Mouse (Mus musculus): ENCODE data around the gene Slc26a1. TPM values are rescaled to one million over a fixed set of nuclear protein-coding genes. Genes with fewer than 3 reads are reported as not detected.

The Slc26a1 gene
- polyA plus RNA-seq, 1 experiment: not detected

DNA sequence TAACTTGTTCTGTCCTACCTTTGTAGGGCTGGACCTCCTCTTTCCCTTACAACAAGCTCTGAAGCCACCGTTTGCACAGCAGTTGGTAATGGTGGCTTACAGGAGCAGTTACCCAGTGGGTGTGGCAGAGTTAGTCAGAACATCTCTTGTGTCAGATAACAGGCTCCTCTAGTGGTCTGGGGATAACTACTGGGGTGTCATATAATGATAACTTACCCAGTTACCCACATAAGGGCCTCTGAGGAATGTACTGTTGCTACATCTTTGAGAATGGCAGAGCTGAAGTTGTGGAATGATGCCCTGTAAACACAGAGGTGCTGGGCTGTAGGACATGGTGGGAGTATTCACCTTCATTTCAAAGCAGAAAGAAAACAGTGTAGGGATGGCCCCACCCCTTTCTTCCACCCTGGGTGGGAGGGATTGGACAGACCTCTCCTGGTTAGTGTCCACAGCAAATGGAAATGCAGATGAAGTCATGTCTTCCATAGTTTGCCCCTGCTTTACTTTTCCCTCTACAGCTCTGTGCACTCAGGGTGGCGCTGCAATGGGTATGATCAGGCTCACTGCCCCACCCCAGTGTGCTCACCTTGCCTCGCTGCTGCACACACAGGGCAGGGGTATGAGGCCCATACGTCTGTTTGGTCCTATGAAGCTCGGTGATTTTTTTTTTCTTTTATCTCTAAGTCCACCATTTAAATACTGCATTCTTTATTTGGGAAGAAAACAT, 1.6 kb upstream of the Slc26a1 start:
- no peaks in the 10 kb centered on the region; the same call in none of the 2 replicates for H3K4me1 ChIP-seq (ENCODE audit: control insufficient read depth, insufficient read depth, insufficient read length, low read length)
- peaks cover 5% of the 10 kb centered on the region; the same call in 1 of the 2 replicates for H3K36me3 ChIP-seq (ENCODE audit: control insufficient read depth, insufficient read depth, low read length)
- no peak overlapping the region for H3K27ac ChIP-seq (ENCODE audit: insufficient read depth, low read depth, low read length)
- TF ChIP-seq POLR2A (IDR thresholded peaks at IDR 0.05; ENCODE audit: low read depth, low read length) (no peak), CTCF (IDR thresholded peaks at IDR 0.05; ENCODE audit: extremely low read depth, insufficient read length, insufficient replicate concordance, low read depth, low read length) (no peak)
- H3K27me3 ChIP-seq (ENCODE audit: control insufficient read depth, insufficient read depth, low read length): no peaks in the 10 kb centered on the region
- 54% methylated on average over 5 of the region's 5 CpGs for WGBS
- no peak overlapping the region for H3K4me3 ChIP-seq (ENCODE audit: low read depth, low read length)

DNA sequence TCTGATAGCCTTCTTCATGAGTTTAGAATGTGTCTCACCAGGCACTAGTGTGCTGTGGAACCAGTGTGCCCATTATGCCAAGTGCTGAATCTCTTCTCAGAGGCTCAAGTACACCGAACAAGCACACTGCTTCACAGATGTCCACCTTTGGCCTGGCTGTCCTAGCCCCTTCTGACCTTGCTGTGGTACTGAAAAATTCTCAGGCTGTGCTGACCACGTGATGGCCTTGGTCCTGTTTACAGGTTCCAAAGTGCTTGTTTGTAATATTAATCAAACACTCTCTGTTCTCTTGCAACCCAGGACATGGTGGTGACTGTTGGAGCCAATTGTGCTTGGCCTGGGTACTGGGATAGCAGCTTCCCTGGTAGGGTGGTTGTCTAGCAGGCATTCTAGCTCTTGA, 745 bp downstream of the Slc26a1 start:
- no peak overlapping the region for H3K4me3 ChIP-seq (ENCODE audit: low read depth, low read length)

DNA sequence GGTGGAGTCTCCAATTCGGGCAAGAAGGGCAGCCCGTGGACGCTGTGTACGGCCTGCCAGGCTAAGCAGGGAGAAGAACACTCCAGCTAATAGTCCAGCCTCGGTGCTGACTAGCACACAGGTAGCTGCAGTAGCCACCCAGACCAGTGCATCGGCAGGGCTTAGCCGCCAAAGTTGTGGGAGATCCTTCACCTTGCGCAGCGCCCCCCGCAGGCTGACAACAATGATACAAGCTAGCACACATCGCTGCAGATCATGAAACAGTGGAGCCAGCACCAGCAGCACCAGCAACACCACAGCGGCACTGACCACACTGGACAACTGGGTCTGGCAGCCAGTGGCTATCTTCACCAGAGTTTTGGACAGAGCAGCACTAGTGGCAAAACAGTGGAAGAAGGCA, 3.6 kb downstream of the Slc26a1 start:
- no peak overlapping the region for H3K4me3 ChIP-seq (ENCODE audit: low read depth, low read length)
- H3K27me3 ChIP-seq (ENCODE audit: control insufficient read depth, insufficient read depth, low read length): no peaks in the 10 kb centered on the region
- H3K27ac ChIP-seq (ENCODE audit: insufficient read depth, low read depth, low read length): no peak overlapping the region
- peaks cover 4% of the 10 kb centered on the region; the same call in 1 of the 2 replicates for H3K36me3 ChIP-seq (ENCODE audit: control insufficient read depth, insufficient read depth, low read length)
- TF ChIP-seq POLR2A (IDR thresholded peaks at IDR 0.05; ENCODE audit: low read depth, low read length): no peak
- no peak for TF ChIP-seq CTCF (IDR thresholded peaks at IDR 0.05; ENCODE audit: extremely low read depth, insufficient read length, insufficient replicate concordance, low read depth, low read length)
- WGBS: 94% methylated on average over 12 of the region's 12 CpGs
- peaks cover 5% of the 10 kb centered on the region; the same call in 1 of the 2 replicates for H3K4me1 ChIP-seq (ENCODE audit: control insufficient read depth, insufficient read depth, insufficient read length, low read length)

More for the DNA sequence above, 745 bp downstream of the Slc26a1 start:
- no peaks in the 10 kb centered on the region for H3K27me3 ChIP-seq (ENCODE audit: control insufficient read depth, insufficient read depth, low read length)
- peaks cover 4% of the 10 kb centered on the region; the same call in 1 of the 2 replicates for H3K36me3 ChIP-seq (ENCODE audit: control insufficient read depth, insufficient read depth, low read length)
- H3K27ac ChIP-seq (ENCODE audit: insufficient read depth, low read depth, low read length): no peak overlapping the region
- no peak for TF ChIP-seq CTCF (IDR thresholded peaks at IDR 0.05; ENCODE audit: extremely low read depth, insufficient read length, insufficient replicate concordance, low read depth, low read length)
- TF ChIP-seq POLR2A (IDR thresholded peaks at IDR 0.05; ENCODE audit: low read depth, low read length): no peak
- peaks cover 5% of the 10 kb centered on the region for H3K4me1 ChIP-seq (ENCODE audit: control insufficient read depth, insufficient read depth, insufficient read length, low read length)
- 52% methylated on average over 2 of the region's 2 CpGs for WGBS

DNA sequence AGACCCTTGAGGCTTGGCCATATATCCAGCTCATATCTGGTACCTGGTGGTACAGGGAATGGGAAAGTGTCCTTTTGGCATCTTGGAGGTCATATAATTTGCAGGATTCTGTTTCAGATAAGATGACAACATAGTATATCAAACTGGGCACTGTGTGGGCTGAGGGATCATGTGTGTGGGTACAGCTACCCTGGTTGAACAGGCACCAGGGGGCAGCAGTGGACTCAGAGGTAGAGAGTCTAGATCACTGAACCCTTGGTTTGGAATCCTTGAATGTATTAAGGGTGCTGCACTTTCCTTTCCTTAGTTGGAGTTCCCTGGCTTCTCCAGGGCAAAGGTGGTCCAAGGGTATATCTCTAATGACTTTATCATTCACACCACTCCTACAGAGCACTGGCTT, 4.6 kb downstream of the Slc26a1 start:
- H3K27ac ChIP-seq (ENCODE audit: insufficient read depth, low read depth, low read length): no peak overlapping the region
- no peaks in the 10 kb centered on the region for H3K27me3 ChIP-seq (ENCODE audit: control insufficient read depth, insufficient read depth, low read length)
- peaks cover 5% of the 10 kb centered on the region; the same call in 1 of the 2 replicates for H3K4me1 ChIP-seq (ENCODE audit: control insufficient read depth, insufficient read depth, insufficient read length, low read length)
- H3K36me3 ChIP-seq (ENCODE audit: control insufficient read depth, insufficient read depth, low read length): peaks cover 4% of the 10 kb centered on the region; the same call in 1 of the 2 replicates
- peak; percentile 57; the same call in 1 of the 2 replicates for TF ChIP-seq CTCF (IDR thresholded peaks at IDR 0.05; ENCODE audit: extremely low read depth, insufficient read length, insufficient replicate concordance, low read depth, low read length)
- TF ChIP-seq POLR2A (IDR thresholded peaks at IDR 0.05; ENCODE audit: low read depth, low read length): no peak
- H3K4me3 ChIP-seq (ENCODE audit: low read depth, low read length): no peak overlapping the region

DNA sequence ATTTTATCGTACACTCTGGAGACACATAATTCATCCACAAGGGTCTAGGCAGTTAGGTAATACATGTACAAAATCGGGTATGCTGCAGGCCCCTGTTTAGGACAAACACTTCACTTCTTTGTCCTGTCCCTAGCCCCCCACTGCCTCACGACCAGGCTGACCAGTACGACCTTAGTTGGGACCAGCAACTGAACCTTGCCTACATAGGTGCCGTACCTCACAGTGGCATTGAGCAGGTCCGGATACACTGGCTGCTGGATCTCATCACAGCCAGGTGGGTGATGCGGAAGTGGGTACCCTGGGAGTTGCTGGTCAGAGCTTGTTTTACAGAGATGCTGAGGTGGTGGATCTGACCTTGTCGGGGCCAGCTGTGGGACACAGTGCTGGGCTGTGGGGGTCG, 5.4 kb downstream of the Slc26a1 start:
- WGBS: 73% methylated on average over 9 of the region's 9 CpGs
- Histone ChIP-seq H3K4me1 (ENCODE audit: control insufficient read depth, insufficient read depth, insufficient read length, low read length) (peaks cover 5% of the 10 kb centered on the region; the same call in 1 of the 2 replicates), H3K27me3 (ENCODE audit: control insufficient read depth, insufficient read depth, low read length) (no peaks in the 10 kb centered on the region; the same call in 1 of the 2 replicates), H3K27ac (ENCODE audit: insufficient read depth, low read depth, low read length) (no peak overlapping the region), H3K36me3 (ENCODE audit: control insufficient read depth, insufficient read depth, low read length) (peaks cover 4% of the 10 kb centered on the region; the same call in 1 of the 2 replicates), H3K4me3 (ENCODE audit: low read depth, low read length) (0 out of 2 replicates have a peak overlapping the region, but pooled peaks have one; percentile 20)
- TF ChIP-seq POLR2A (IDR thresholded peaks at IDR 0.05; ENCODE audit: low read depth, low read length) (no peak), CTCF (IDR thresholded peaks at IDR 0.05; ENCODE audit: extremely low read depth, insufficient read length, insufficient replicate concordance, low read depth, low read length) (no peak)

DNA sequence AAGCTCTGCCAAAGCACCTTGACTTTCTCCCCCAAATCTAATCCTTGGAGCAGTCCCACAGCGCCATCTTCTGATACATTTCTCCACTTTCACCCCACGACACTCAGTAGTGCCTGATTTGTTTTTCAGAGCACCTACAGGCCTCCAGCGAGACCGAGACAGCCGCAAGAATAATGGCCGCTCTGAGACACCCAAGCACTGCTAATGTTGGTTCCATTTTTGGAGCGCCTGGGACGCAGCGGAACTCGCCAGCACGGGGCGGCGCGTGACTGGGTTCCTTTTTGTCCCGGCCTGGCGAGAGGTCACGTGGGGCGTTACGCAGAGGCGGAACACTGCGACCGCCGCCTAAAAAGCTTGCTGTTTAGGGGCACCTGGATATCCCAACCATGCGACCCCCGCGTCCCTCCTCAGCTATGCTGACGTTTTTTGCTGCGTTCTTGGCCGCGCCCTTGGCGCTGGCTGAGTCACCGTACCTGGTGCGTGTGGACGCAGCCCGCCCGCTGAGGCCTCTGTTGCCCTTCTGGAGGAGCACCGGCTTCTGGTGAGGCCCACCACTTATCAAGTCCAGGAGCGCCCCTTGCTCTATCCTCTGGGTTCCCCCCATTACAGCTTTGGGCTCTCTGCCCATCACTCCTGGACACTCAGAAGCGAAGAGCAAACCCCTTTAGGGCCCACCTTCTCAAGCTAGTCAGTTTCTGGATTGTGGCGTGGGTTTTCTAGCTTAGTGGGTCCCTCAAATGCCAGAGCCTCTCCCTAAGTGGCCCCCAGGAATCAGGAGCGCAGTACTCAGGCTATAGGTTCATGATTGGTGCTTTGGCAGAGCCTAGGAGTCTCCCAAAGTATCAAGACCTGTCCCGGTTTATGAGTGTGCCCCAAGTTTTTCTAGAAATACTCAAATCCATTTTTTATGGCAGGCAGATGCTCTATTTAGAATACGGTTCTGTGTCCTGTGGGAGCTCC, 6.1 kb downstream of the Slc26a1 start, which contains the start of gene Dgkq:
Gene Dgkq (minus strand): TSS at position 696 of the 960 bp plus-strand sequence.
- peaks cover 4% of the 10 kb centered on the region; the same call in 1 of the 2 replicates for H3K36me3 ChIP-seq (ENCODE audit: control insufficient read depth, insufficient read depth, low read length)
- peak within 1 kb of the TSS; percentile 72 for H3K27ac ChIP-seq (ENCODE audit: insufficient read depth, low read depth, low read length)
- TF ChIP-seq CTCF (IDR thresholded peaks at IDR 0.05; ENCODE audit: extremely low read depth, insufficient read length, insufficient replicate concordance, low read depth, low read length): peak; percentile 69; the same call in 1 of the 2 replicates
- TF ChIP-seq POLR2A (IDR thresholded peaks at IDR 0.05; ENCODE audit: low read depth, low read length): peak; percentile 60; the same call in 1 of the 2 replicates
- WGBS: 2% methylated on average over 43 of the region's 43 CpGs
- no peaks in the 10 kb centered on the region; the same call in 1 of the 2 replicates for H3K27me3 ChIP-seq (ENCODE audit: control insufficient read depth, insufficient read depth, low read length)
- H3K4me1 ChIP-seq (ENCODE audit: control insufficient read depth, insufficient read depth, insufficient read length, low read length): peaks cover 5% of the 10 kb centered on the region; the same call in 1 of the 2 replicates
- peak within 1 kb of the TSS; percentile 79 for H3K4me3 ChIP-seq (ENCODE audit: low read depth, low read length)

All from small intestine, adult 2 months (tissue).